Mouse (Mus musculus) stomach, postnatal 0 days (tissue): ENCODE data around the gene Arl13b. TPM values are rescaled to one million over a fixed set of nuclear protein-coding genes. Genes with fewer than 3 reads are reported as not detected.
A peak's percentile ranks its signal among the peaks of the same experiment; 100 is the strongest.

Source experiments
- ATAC-seq: fragments of 200-750 bp; cut with Nextera tagmentation; 2 replicates; pipeline ENCODE4 v1.8.0; 2017; ENCODE audit not compliant: low FRiP score, low TSS enrichment
- DNase-seq: peaks from one replicate; pipeline ENCODE4 v3.0.0-alpha.2; 2016; ENCODE audit warnings: low spot score
- H3K27ac ChIP-seq: fragments of 300-500 bp; sonication (generic); replicated peaks from 2 replicates; pipeline ENCODE4 v1.5.1; 2014; ENCODE audit warnings: mild to moderate bottlenecking, control low read depth
- H3K27me3 ChIP-seq: fragments of 300-500 bp; sonication (generic); 2 replicates; pipeline ENCODE4 v1.6.1; 2014; ENCODE audit warnings: low read length; ENCODE audit not compliant: control insufficient read depth, insufficient read depth
- H3K36me3 ChIP-seq: fragments of 300-500 bp; sonication (generic); 2 replicates; pipeline ENCODE4 v1.6.1; 2014; ENCODE audit warnings: low read length, mixed read lengths; ENCODE audit not compliant: control insufficient read depth, insufficient read depth
- H3K4me1 ChIP-seq: fragments of 300-500 bp; sonication (generic); replicated peaks from 2 replicates; pipeline ENCODE4 v1.6.1; 2014; ENCODE audit warnings: antibody characterized with exemption; ENCODE audit not compliant: control insufficient read depth, insufficient read depth
- H3K4me2 ChIP-seq: fragments of 300-500 bp; sonication (generic); replicated peaks from 2 replicates; pipeline ENCODE4 v1.6.1; 2014; ENCODE audit warnings: low read depth, mild to moderate bottlenecking, control low read depth, moderate library complexity
- H3K4me3 ChIP-seq: fragments of 300-500 bp; sonication (generic); 2 replicates; pipeline ENCODE4 v1.5.1; 2014; ENCODE audit warnings: low read depth, low read length, control low read depth
- H3K9ac ChIP-seq: fragments of 300-500 bp; sonication (generic); 2 replicates; pipeline ENCODE4 v1.6.1; 2014; ENCODE audit warnings: mild to moderate bottlenecking, low read length, control low read depth, mixed read lengths
- H3K9me3 ChIP-seq: fragments of 300-500 bp; sonication (generic); 2 replicates; pipeline ENCODE4 v1.6.1; 2016; ENCODE audit warnings: low read length; ENCODE audit not compliant: control insufficient read depth
- CTCF ChIP-seq: IDR thresholded peaks from 2 replicates; pipeline ENCODE4 v1.5.1; 2016; ENCODE audit warnings: antibody characterized with exemption, low read depth, mild to moderate bottlenecking, moderate library complexity
- EP300 ChIP-seq: optimal IDR thresholded peaks from 2 replicates; pipeline ENCODE3; 2016; ENCODE audit warnings: antibody characterized with exemption
- WGBS: fragments of 180-500 bp; shearing (Covaris S2); extraction: QIAGEN DNeasy Blood & Tissue Kit; methylation state at CpG from one replicate; pipeline ENCODE4 v1.1.7; 2014; 5-methylcytosine and 5-hydroxymethylcytosine counted together
- polyA plus RNA-seq: library from polyadenylated mRNA; unstranded; fragments of >200 nt; fragmentation: Nextera tagmentation; extraction: Ambion mirVana; gene quantifications from 2 replicates; pipeline ENCODE4 v1.2.1, GENCODE M21; 2015

Arl13b gene
- polyA plus RNA-seq, 1 experiment from 2014 or later = 12.1 TPM

GRCm38 (mm10) chr16:62807249-62807979 is 39.4 kb downstream of the Arl13b start:
- no peaks in the 10 kb centered on the region for H3K27me3 ChIP-seq
- H3K4me2 ChIP-seq = no peak overlapping the region; the same call in 1 of the 2 replicates
- no peak for TF ChIP-seq EP300
- no peak for TF ChIP-seq CTCF
- H3K36me3 ChIP-seq = no peaks in the 10 kb centered on the region
- H3K27ac ChIP-seq = peak overlapping the region; percentile 53
- 43% methylated on average over 8 of the region's 8 CpGs for WGBS
- no peak overlapping the region for H3K9ac ChIP-seq
- H3K4me3 ChIP-seq = no peak overlapping the region
- DNase-seq (peak; percentile 48), ATAC-seq (peak; percentile 93)
- H3K4me1 ChIP-seq = no peaks in the 10 kb centered on the region
- H3K9me3 ChIP-seq = no peaks in the 10 kb centered on the region

GRCm38 (mm10) chr16:62804621-62805020 is 42.2 kb downstream of the Arl13b start:
- H3K36me3 ChIP-seq = no peaks in the 10 kb centered on the region

GRCm38 (mm10) chr16:62799839-62800238 is 47.0 kb downstream of the Arl13b start:
- H3K9me3 ChIP-seq = no peaks in the 10 kb centered on the region
- WGBS = 68% methylated on average over 3 of the region's 3 CpGs
- no peak for DNase-seq
- no peaks in the 10 kb centered on the region for H3K4me1 ChIP-seq
- H3K27ac ChIP-seq = peak overlapping the region; percentile 37; the same call in 1 of the 2 replicates
- H3K27me3 ChIP-seq = no peaks in the 10 kb centered on the region
- H3K36me3 ChIP-seq = no peaks in the 10 kb centered on the region
- peak; percentile 67 for ATAC-seq
- H3K9ac ChIP-seq = no peak overlapping the region
- TF ChIP-seq EP300 (no peak), CTCF (no peak)
- H3K4me2 ChIP-seq = no peak overlapping the region
- H3K4me3 ChIP-seq = no peak overlapping the region

More at GRCm38 (mm10) chr16:62804621-62805020, 42.2 kb downstream of the Arl13b start:
- WGBS = 92% methylated on average over 3 of the region's 3 CpGs
- H3K4me2 ChIP-seq = no peak overlapping the region
- no peaks in the 10 kb centered on the region for H3K4me1 ChIP-seq
- no peak overlapping the region for H3K27ac ChIP-seq
- TF ChIP-seq EP300 = no peak
- TF ChIP-seq CTCF = no peak
- no peak overlapping the region for H3K9ac ChIP-seq
- no peaks in the 10 kb centered on the region for H3K27me3 ChIP-seq
- no peak for DNase-seq
- no peak for ATAC-seq
- H3K9me3 ChIP-seq = no peaks in the 10 kb centered on the region
- no peak overlapping the region for H3K4me3 ChIP-seq

GRCm38 (mm10) chr16:62799426-62799825 is 47.4 kb downstream of the Arl13b start:
- H3K36me3 ChIP-seq = no peaks in the 10 kb centered on the region
- ATAC-seq = peak; percentile 49; the same call in 1 of the 2 replicates
- H3K4me1 ChIP-seq = no peaks in the 10 kb centered on the region
- H3K27ac ChIP-seq = peak overlapping the region; percentile 37; the same call in 1 of the 2 replicates
- 73% methylated on average over 4 of the region's 4 CpGs for WGBS
- no peak for DNase-seq
- H3K27me3 ChIP-seq = no peaks in the 10 kb centered on the region
- no peak overlapping the region for H3K4me2 ChIP-seq
- H3K4me3 ChIP-seq = no peak overlapping the region
- no peak for TF ChIP-seq CTCF
- H3K9me3 ChIP-seq = no peaks in the 10 kb centered on the region
- H3K9ac ChIP-seq = no peak overlapping the region

GRCm38 (mm10) chr16:62798808-62799207 is 48.0 kb downstream of the Arl13b start:
- Histone ChIP-seq H3K4me1 (no peaks in the 10 kb centered on the region), H3K36me3 (no peaks in the 10 kb centered on the region), H3K9ac (no peak overlapping the region), H3K9me3 (no peaks in the 10 kb centered on the region), H3K27me3 (no peaks in the 10 kb centered on the region), H3K4me2 (no peak overlapping the region), H3K4me3 (no peak overlapping the region), H3K27ac (0 out of 2 replicates have a peak overlapping the region, but pooled peaks have one; percentile 37)
- ATAC-seq (no peak), DNase-seq (no peak)
- WGBS = 84% methylated on average over 3 of the region's 3 CpGs
- TF ChIP-seq EP300 (no peak), CTCF (no peak)

- Histone ChIP-seq H3K4me2 (no peak overlapping the region), H3K4me1 (no peaks in the 10 kb centered on the region), H3K27me3 (no peaks in the 10 kb centered on the region), H3K36me3 (no peaks in the 10 kb centered on the region), H3K27ac (no peak overlapping the region), H3K4me3 (no peak overlapping the region), H3K9ac (no peak overlapping the region), H3K9me3 (no peaks in the 10 kb centered on the region)
- TF ChIP-seq CTCF = no peak
- ATAC-seq (no peak), DNase-seq (no peak)
- WGBS = 74% methylated on average over 1 of the region's 1 CpGs
Measured at GRCm38 (mm10) chr16:62796608-62797007, 50.2 kb downstream of the Arl13b start.
